Mouse (Mus musculus): ENCODE data around the gene Tmem248.

GRCm38 (mm10) chr5:130267316-130267715 is 50.4 kb downstream of the Tmem248 start:
- TF ChIP-seq CTCF (IDR thresholded peaks at IDR 0.05; ENCODE audit: low read depth, low read length) (peak; percentile 33), POLR2A (IDR thresholded peaks at IDR 0.05; ENCODE audit: borderline replicate concordance, low read depth, low read length) (no peak)
